Mouse (Mus musculus): Measurements from ENCODE around the gene Ociad1.

DNA sequence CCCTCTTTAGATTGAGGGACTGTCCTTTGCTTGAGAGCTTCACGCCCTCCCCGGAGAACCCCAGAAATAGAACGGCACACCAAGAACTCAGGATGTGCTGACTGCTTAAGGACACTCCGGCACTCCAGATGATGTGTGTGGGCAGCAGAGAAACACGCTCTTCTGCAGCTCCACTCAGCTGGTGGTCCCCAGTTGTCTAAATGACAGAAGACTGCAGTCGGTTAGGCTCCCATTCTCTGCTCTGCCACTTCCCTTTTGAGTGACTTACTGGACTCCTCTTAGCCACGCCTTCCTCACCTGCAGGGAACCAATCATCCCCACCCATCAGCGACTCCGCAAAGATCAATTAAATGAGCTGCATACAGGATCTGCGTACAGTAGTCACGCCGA is 67.2 kb downstream of the Ociad1 start:
- TF ChIP-seq CTCF (IDR thresholded peaks at IDR 0.05; ENCODE audit: borderline replicate concordance, insufficient read depth, low read depth, low read length), result no peak
- TF ChIP-seq POLR2A (IDR thresholded peaks at IDR 0.05; ENCODE audit: borderline replicate concordance, insufficient read depth, low read length), result no peak
